Mouse (Mus musculus) mammary gland, adult 2 months (tissue): Measurements from ENCODE around the gene N6amt1. TPM values are rescaled to one million over a fixed set of nuclear protein-coding genes. Genes with fewer than 3 reads are reported as not detected.

Experiments
- polyA plus RNA-seq: library from polyadenylated mRNA; depleted of rRNA; stranded (reverse); fragments of >200 nt; gene quantifications from 2 replicates; pipeline ENCODE4 v1.2.3, GENCODE M21; 2012; ENCODE audit warnings: low replicate concordance; rRNA removed

Gene N6amt1
- 6.2 and 8.9 TPM in 2 replicates for polyA plus RNA-seq

DNA sequence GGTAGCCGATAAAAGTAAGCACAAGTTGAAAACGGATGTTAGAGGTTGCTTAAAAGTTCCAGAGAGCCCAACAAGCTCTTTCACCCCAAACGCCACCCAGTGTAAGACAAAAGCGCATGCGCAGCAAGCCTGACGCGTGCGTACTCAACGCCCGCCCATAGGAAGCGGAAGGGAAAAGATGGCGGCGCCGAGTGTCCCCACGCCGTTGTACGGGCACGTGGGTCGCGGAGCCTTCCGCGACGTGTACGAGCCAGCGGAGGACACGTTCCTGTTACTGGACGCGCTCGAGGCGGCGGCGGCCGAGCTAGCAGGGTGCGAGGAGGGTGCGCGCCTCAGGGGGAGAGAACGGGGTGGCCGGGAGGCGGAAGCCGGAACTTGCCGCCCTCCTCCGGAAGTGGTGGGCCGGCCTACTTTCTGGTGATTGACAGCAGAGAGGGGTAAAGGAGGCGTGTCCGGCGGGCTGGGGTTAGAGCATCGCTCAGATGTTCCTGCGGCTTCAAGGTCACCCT, at the start of gene N6amt1:
Gene N6amt1, plus strand, starts transcription at position 111 of the 509 bp plus-strand sequence.

Other genes starting within 250 kb of the N6amt1 start
- 3.6 and 7.1 TPM in 2 replicates for gene Ltn1, start 78.4 kb downstream of the N6amt1 start, polyA plus RNA-seq
- 2.4 and 4.6 TPM in 2 replicates for gene Rwdd2b, start 86.4 kb downstream of the N6amt1 start, polyA plus RNA-seq
- 12.9 and 32.6 TPM in 2 replicates for gene Usp16, start 100.5 kb downstream of the N6amt1 start, polyA plus RNA-seq
- gene Cct8, start 141.7 kb downstream of the N6amt1 start, polyA plus RNA-seq: 14.3 and 28.2 TPM in 2 replicates
- 0.74 and 2.4 TPM in 2 replicates for gene Map3k7cl, start 199.1 kb downstream of the N6amt1 start, polyA plus RNA-seq